Mouse (Mus musculus): Measurements from ENCODE around the gene Gm3880.
A peak's percentile ranks its signal among the peaks of the same experiment; 100 is the strongest.
"Not testable (repeated sequence)": the region's sequence is repeated elsewhere in the genome, so short reads cannot be mapped to it uniquely, and the experiment has no call there.

Gene Gm3880

DNA sequence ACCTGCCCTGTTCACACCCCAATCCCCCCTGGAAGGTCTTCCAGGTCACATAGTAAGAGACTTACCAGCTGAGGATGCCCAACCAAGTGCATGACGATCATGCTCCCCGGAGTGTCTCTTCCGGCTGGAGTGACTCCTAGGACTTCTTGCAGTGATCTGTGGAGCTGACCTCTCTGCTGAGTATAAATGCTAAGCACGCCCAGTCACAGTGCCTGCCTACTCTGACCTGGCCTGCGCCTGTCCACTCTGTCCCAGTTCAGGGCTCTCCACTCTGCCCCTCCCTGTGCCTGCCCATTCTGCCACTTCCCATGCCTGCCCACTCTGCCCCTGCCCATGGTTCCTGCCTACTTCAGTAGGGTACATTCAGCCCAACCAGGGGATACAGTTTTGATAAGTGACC is at the start of gene Gm3880:
Gene Gm3880 (minus strand): TSS at position 101 of the 400 bp plus-strand sequence.
- DNase-seq (ENCODE audit: low spot score): not testable (repeated sequence)

DNA sequence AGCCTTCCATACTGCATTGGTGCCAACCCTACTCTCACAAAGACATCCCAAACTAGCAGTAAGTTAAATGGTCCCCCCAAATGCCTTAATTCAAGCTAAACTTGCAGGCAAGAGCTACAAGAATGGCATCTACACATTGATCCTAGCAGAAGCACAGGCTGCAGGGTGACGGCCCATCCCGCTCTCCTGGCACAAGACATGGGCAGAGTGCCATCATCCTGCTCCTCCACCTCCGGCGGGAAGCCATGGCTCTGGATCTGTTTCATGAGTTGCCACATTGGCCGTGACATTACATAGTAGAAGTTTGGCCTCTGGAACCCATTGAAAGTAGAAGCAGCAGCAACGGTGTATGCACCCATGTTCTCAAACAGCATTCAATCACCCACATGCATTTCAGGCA is 37.5 kb upstream of the Gm3880 start:
- DNase-seq (ENCODE audit: low spot score): not testable (repeated sequence)

DNA sequence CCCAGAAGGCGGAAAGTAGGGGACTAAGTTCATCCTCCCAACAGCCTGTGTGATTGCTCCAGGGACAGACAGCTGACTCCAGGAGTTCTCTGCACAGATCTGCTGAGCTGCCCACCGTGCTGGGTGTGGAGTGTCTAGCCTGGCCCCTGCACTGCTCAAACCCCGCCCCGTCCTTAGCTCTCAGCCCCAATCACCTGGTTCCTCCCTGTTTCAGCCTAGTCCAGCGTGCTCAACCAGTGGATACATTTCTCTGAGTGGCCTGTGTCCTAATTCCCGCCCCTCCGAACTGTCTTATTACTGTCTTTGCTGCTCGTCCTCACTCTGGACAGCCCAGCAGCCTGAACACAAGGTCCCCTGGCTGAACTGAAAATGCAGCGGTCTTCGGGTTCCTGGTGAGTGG is 20.8 kb upstream of the Gm3880 start, which contains the start of the genes Gm9112 and Dmrtc1b:
Gene Gm9112 (minus strand): TSS at position 101 of the 400 bp plus-strand sequence.
Gene Dmrtc1b (plus strand): TSS at position 331 of the 400 bp plus-strand sequence.
- not testable (repeated sequence) for DNase-seq (ENCODE audit: low spot score)

DNA sequence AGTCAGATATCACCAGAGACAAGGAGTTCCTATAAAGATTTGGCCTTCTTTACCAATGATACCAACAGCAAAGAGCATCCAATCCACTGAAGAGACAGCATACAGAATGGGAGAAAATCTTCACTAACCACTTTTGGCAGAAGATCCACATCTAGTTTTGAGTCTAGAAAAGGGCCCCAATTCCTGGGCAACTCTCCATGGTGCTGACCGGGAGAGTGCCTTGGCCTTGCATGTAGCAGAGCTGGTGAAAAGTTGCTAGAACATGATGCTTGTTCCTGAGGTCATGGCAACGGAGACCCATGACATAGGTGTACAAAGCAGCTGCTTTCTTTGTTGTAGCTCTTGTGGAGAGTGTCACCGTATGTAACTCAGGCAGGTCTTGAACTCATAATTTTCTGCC is 13.9 kb upstream of the Gm3880 start:
- not testable (repeated sequence) for DNase-seq (ENCODE audit: low spot score)

DNA sequence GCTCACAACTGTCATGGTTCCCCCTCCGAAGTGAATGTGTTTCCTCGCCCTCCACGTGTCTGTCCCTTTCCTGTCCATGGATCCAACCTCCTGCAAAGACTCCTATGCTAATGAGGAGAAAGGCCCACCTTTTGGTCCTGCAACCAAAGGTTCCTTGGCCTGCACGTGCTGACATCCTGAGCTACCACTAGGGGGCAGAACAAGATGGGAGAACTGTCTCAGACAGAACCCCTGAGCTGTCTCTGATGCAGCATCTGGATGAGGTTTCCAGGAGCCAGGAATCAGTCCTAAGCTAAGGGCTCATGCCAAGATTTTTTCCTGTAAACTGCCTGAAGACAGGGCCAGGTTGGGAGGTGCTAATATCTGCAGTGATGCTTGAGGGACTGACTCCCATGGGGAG is 2.5 kb upstream of the Gm3880 start:
- not testable (repeated sequence) for DNase-seq (ENCODE audit: low spot score)

DNA sequence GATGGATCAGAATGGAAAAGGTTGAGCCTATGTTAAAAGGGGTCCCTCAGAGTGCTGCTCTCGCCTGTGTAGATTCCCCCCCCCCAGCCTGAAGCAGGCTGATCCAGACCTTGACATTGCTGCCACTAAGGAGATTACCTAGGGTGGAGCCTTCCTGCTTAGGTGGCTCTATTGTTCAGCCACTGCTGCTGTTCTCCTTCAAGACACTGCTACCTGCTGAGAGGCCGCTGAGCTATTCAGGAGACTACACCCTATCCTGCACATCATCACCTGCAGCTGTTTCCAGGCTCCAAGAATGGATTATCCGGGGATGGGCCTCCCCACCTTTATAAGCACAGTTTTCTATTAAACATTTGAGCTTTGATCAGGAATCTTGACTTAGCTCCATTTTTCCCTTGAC is 2.1 kb downstream of the Gm3880 start:
- DNase-seq (ENCODE audit: low spot score): not testable (repeated sequence)

DNA sequence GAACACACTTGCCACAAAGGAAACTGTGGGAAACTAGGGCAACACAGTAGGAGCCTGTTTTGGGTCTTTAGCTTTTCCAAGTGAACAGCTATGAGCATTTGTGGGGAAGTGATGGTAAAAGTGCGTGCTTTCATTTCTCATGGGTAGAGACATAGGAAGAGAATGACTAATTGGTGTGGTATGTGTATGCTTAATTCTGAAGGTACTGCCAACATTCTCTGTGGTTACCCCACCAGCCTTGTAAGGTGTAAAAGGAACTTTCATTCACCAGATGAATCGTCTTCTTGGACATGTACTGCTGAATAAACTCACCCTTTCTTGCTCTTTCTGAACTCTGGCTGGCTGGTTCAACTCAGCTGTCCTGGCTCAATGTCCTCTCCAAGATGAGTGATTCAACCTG is 20.1 kb downstream of the Gm3880 start:
- DNase-seq (ENCODE audit: low spot score): no peak

DNA sequence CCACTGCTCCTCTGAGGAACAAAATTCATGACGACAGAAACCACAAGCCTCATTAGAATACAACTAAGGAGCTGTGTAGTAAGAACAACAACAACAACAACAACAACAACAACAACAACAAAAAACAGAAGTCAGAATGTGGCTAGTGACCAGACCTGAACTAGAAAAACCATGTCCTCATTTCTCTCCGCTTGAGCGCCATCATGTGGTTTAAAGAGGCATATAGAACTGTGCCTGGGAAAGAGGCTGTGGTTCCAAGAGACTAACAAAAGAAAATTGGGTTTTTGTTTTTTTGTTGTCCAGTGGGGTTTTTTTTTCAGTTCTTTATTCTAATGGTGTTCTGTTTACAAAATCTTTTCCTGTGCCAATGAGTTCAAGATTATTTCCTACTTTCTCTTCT is 26.1 kb downstream of the Gm3880 start:
- no peak for DNase-seq (ENCODE audit: low spot score)

DNA sequence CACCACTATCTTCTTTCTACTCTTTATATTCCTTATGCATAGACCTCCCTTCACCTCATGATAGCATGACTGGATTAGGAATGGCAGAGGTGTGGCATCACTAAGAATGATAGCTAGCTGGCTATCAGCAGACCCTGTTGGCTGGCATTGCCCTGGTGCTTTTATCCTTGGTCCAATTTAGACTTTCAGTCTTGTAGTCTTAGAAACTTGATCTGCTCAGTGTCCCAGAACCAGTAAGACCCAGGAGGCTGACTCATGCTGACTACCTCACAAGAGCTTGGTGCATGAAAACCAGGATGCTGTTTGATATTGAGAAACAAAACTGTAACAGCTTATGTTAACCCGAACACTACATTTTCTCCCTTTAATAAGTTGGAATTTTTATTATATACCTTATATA is 41.1 kb downstream of the Gm3880 start:
- no peak for DNase-seq (ENCODE audit: low spot score)

DNA sequence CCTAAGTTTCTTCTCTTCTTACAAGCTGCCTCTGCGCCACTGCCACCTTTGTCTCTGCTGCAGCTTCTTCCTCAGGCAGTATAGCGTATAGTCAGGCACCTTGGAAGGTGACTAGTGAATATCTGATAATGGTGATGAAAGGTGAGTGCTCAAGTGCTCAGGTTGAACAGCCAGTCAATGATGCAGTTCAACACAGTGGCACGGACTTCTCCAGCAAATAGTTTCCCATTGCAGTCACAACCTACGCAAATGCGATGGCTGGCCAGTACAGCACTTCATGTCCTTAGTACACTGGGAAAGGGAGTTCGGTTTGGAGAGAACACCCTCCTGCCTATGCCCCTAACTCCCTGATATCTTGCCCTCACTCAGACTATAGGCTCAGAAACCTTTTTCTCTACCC is 41.6 kb downstream of the Gm3880 start:
- no peak for DNase-seq (ENCODE audit: low spot score)

DNA sequence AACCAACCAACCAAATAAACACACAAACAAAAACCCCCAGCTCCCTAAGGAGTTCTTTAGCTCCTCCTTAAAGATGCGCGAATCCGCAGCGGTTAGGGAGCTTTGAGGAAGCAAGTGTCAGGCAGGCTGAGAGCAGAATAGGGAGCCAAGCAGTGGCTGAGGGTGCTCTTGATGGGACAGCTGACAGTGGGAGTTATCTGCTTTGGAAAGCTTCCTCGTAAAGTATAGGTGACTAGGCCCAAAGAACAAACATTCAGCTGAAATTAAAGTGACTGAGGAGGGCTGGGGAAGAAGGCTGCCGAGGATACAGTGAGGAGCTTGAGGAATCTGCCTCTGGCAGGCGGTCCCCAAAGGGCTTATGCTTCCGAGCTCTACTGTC is 42.2 kb downstream of the Gm3880 start:
- DNase-seq (ENCODE audit: low spot score): no peak

DNA sequence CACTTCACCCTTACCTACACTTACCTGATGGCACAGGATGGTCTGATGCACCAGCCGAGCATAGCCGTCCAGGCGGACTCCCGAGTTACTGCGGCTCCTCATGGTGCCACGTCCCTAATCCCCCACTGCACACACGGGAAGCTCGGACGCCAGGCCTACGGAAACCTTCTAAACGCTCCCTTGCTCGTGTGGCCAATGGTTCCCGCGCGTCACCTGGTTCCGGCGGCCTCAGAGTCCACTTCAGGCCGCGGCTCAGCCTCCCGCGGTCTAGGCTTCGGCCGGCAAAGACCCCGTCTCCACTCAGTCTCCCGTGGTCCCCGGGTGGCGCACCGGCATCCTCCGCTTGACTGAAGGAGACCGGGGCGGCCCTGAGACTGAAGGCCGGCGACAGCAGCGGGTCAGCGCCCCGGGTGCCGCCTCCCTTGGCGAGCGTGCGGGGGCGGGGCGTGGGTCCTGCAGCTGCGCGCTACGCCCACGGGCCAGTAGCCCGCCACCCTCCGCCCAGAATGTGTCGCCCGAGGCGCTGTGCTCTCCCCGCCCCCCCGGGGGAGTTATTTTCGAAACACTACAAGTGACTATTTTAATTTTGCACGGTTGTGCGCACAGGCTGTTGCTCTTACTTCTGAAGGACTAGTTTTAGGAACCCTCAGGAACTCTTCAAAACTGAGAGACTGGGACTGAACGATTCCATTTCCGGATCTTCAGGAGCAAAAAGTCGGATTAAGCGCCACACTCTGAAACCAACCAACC is 42.8 kb downstream of the Gm3880 start, which contains the start of gene Phka1:
Gene Phka1 (minus strand): TSS at position 424 of the 750 bp plus-strand sequence.
- peak; percentile 21 for DNase-seq (ENCODE audit: low spot score)
